Mouse (Mus musculus) ovary, adult 2 months (tissue): ENCODE data around the gene Rbm25. TPM values are rescaled to one million over a fixed set of nuclear protein-coding genes. Genes with fewer than 3 reads are reported as not detected.

Experiments
- polyA plus RNA-seq: library from polyadenylated mRNA; depleted of rRNA; stranded (reverse); fragments of >200 nt; gene quantifications from 2 replicates; pipeline ENCODE4 v1.2.3, GENCODE M21; 2012; rRNA removed

The Rbm25 gene
- polyA plus RNA-seq, result 19.5 and 24.3 TPM in 2 replicates

GRCm38 (mm10) chr12:83630936-83631335 is at the start of gene Rbm25:
Gene Rbm25, plus strand, starts transcription at chr12:83631236.

GRCm38 (mm10) chr12:83597025-83597501 is 34.0 kb upstream of the Rbm25 start, which contains the start of gene Zfyve1:
Gene Zfyve1, minus strand, starts transcription at chr12:83597222.

GRCm38 (mm10) chr12:83687934-83688315 is 56.9 kb downstream of the Rbm25 start, which contains the start of gene Psen1:
Gene Psen1, plus strand, starts transcription at chr12:83688152.

Other genes with a start within 250 kb of the Rbm25 start
- gene Dpf3, start 143.5 kb upstream of the Rbm25 start, polyA plus RNA-seq, result 15.9 and 20.8 TPM in 2 replicates
- 39.5 and 49.0 TPM in 2 replicates for gene Dcaf4, start 110.8 kb upstream of the Rbm25 start, polyA plus RNA-seq
- gene Zfyve1, start 34.0 kb upstream of the Rbm25 start, polyA plus RNA-seq, result 34.1 and 41.3 TPM in 2 replicates
- gene Psen1, start 56.9 kb downstream of the Rbm25 start, polyA plus RNA-seq, result 15.7 and 19.2 TPM in 2 replicates
- gene Papln, start 132.4 kb downstream of the Rbm25 start, polyA plus RNA-seq, result 17.7 and 26.0 TPM in 2 replicates